Mouse (Mus musculus): ENCODE measurements around the gene Zc3h13. TPM values are rescaled to one million over a fixed set of nuclear protein-coding genes. Genes with fewer than 3 reads are reported as not detected.

Zc3h13 gene
- polyA plus RNA-seq, 1 experiment: 10.1 TPM

- no peaks in the 10 kb centered on the region for H3K36me3 ChIP-seq (ENCODE audit: control insufficient read depth, insufficient read depth)
- H3ac ChIP-seq (ENCODE audit: control insufficient read depth, insufficient read length): no peak overlapping the region
- H3K79me2 ChIP-seq (ENCODE audit: control insufficient read depth, insufficient read depth): no peaks in the 10 kb centered on the region
- no peak overlapping the region for H3K4me3 ChIP-seq
- H3K27me3 ChIP-seq (ENCODE audit: control insufficient read depth, insufficient read depth, insufficient read length): no peaks in the 10 kb centered on the region
- TF ChIP-seq MYOG (IDR thresholded peaks at IDR 0.05; ENCODE audit: control insufficient read depth in 1 of 3, insufficient read depth in 1 of 3, insufficient read length in 2 of 3, low read depth in 2 of 3): no peak
- no peak for TF ChIP-seq POLR2A (IDR thresholded peaks at IDR 0.05; ENCODE audit: insufficient read length, low read depth)
- TF ChIP-seq POLR2AphosphoS2 (IDR thresholded peaks at IDR 0.05; ENCODE audit: insufficient read length, low read depth): no peak
- no peak for TF ChIP-seq MYOD1 (IDR thresholded peaks at IDR 0.05; ENCODE audit: control insufficient read depth in 1 of 3, insufficient read length in 2 of 3, low read depth in 2 of 3)
- TF ChIP-seq TCF3 (IDR thresholded peaks at IDR 0.05; ENCODE audit: insufficient read length, low read depth): no peak
- no peak for TF ChIP-seq CEBPB (IDR thresholded peaks at IDR 0.05; ENCODE audit: insufficient read depth, poor library complexity, severe bottlenecking)
- no peak for TF ChIP-seq REST (IDR thresholded peaks at IDR 0.05; ENCODE audit: insufficient read depth, insufficient read length)
- no peak overlapping the region for H3K4me2 ChIP-seq (ENCODE audit: low read depth)
Measured at GRCm38 (mm10) chr14:75369880-75370279, 85.7 kb downstream of the Zc3h13 start.

GRCm38 (mm10) chr14:75375006-75375598 lies 90.9 kb downstream of the Zc3h13 start:
- peaks cover 14% of the 10 kb centered on the region for H3K27me3 ChIP-seq (ENCODE audit: control insufficient read depth, insufficient read depth, insufficient read length)
- TF ChIP-seq MYOG (IDR thresholded peaks at IDR 0.05; ENCODE audit: control insufficient read depth in 1 of 3, insufficient read depth in 1 of 3, insufficient read length in 2 of 3, low read depth in 2 of 3): no peak
- TF ChIP-seq POLR2AphosphoS2 (IDR thresholded peaks at IDR 0.05; ENCODE audit: insufficient read length, low read depth): no peak
- TF ChIP-seq TCF3 (IDR thresholded peaks at IDR 0.05; ENCODE audit: insufficient read length, low read depth): no peak
- H3K79me2 ChIP-seq (ENCODE audit: control insufficient read depth, insufficient read depth): no peaks in the 10 kb centered on the region
- H3ac ChIP-seq (ENCODE audit: control insufficient read depth, insufficient read length): no peak overlapping the region
- H3K36me3 ChIP-seq (ENCODE audit: control insufficient read depth, insufficient read depth): no peaks in the 10 kb centered on the region
- H3K4me2 ChIP-seq (ENCODE audit: low read depth): no peak overlapping the region
- no peak overlapping the region for H3K4me3 ChIP-seq

- no peak overlapping the region for H3K4me3 ChIP-seq
- H3K79me2 ChIP-seq (ENCODE audit: control insufficient read depth, insufficient read depth): no peaks in the 10 kb centered on the region
- H3K36me3 ChIP-seq (ENCODE audit: control insufficient read depth, insufficient read depth): no peaks in the 10 kb centered on the region
- no peak for TF ChIP-seq TCF12 (IDR thresholded peaks at IDR 0.05; ENCODE audit: insufficient read depth, poor library complexity, severe bottlenecking)
- no peak for TF ChIP-seq REST (IDR thresholded peaks at IDR 0.05; ENCODE audit: insufficient read depth, insufficient read length)
- no peak for TF ChIP-seq USF1 (IDR thresholded peaks at IDR 0.05; ENCODE audit: low read depth)
- TF ChIP-seq MYOD1 (IDR thresholded peaks at IDR 0.05; ENCODE audit: control insufficient read depth in 1 of 3, insufficient read length in 2 of 3, low read depth in 2 of 3): no peak
- no peak overlapping the region for H3ac ChIP-seq (ENCODE audit: control insufficient read depth, insufficient read length)
- H3K4me2 ChIP-seq (ENCODE audit: low read depth): no peak overlapping the region
- peaks cover 14% of the 10 kb centered on the region for H3K27me3 ChIP-seq (ENCODE audit: control insufficient read depth, insufficient read depth, insufficient read length)
Measured at GRCm38 (mm10) chr14:75376256-75376655, 92.1 kb downstream of the Zc3h13 start.

- H3ac ChIP-seq (ENCODE audit: control insufficient read depth, insufficient read length): no peak overlapping the region
- H3K27me3 ChIP-seq (ENCODE audit: control insufficient read depth, insufficient read depth, insufficient read length): peaks cover 14% of the 10 kb centered on the region
- TF ChIP-seq MYOD1 (IDR thresholded peaks at IDR 0.05; ENCODE audit: control insufficient read depth in 1 of 3, insufficient read length in 2 of 3, low read depth in 2 of 3) (no peak), MAX (IDR thresholded peaks at IDR 0.05; ENCODE audit: low read depth) (no peak), CEBPB (IDR thresholded peaks at IDR 0.05; ENCODE audit: insufficient read depth, poor library complexity, severe bottlenecking) (no peak), TCF12 (IDR thresholded peaks at IDR 0.05; ENCODE audit: insufficient read depth, poor library complexity, severe bottlenecking) (no peak), MYOG (IDR thresholded peaks at IDR 0.05; ENCODE audit: control insufficient read depth in 1 of 3, insufficient read depth in 1 of 3, insufficient read length in 2 of 3, low read depth in 2 of 3) (no peak), USF1 (IDR thresholded peaks at IDR 0.05; ENCODE audit: low read depth) (no peak), POLR2A (IDR thresholded peaks at IDR 0.05; ENCODE audit: insufficient read length, low read depth) (no peak), REST (IDR thresholded peaks at IDR 0.05; ENCODE audit: insufficient read depth, insufficient read length) (no peak), POLR2AphosphoS2 (IDR thresholded peaks at IDR 0.05; ENCODE audit: insufficient read length, low read depth) (no peak), TCF3 (IDR thresholded peaks at IDR 0.05; ENCODE audit: insufficient read length, low read depth) (no peak), SRF (IDR thresholded peaks at IDR 0.05; ENCODE audit: control insufficient read depth, insufficient read length, low read depth) (no peak), E2F4 (IDR thresholded peaks at IDR 0.05; ENCODE audit: insufficient read depth) (no peak)
- H3K79me2 ChIP-seq (ENCODE audit: control insufficient read depth, insufficient read depth): no peaks in the 10 kb centered on the region
- H3K4me3 ChIP-seq: no peak overlapping the region
- no peaks in the 10 kb centered on the region for H3K36me3 ChIP-seq (ENCODE audit: control insufficient read depth, insufficient read depth)
- H3K4me2 ChIP-seq (ENCODE audit: low read depth): no peak overlapping the region
Measured at GRCm38 (mm10) chr14:75377612-75378011, 93.4 kb downstream of the Zc3h13 start.

Other genes starting within 250 kb of the Zc3h13 start
- not detected for gene Lrrc63, start 153.5 kb upstream of the Zc3h13 start, polyA plus RNA-seq (2012; fragmentation: generic; extraction: Trizol)
- gene Lcp1, start 153.3 kb upstream of the Zc3h13 start, polyA plus RNA-seq (2012; fragmentation: generic; extraction: Trizol): not detected
- gene Cpb2, start 42.1 kb upstream of the Zc3h13 start, polyA plus RNA-seq (2012; fragmentation: generic; extraction: Trizol): not detected
- not detected for gene Siah3, start 171.6 kb downstream of the Zc3h13 start, polyA plus RNA-seq (2012; fragmentation: generic; extraction: Trizol)